Mouse (Mus musculus) duodenum, adult 2 months (tissue): ENCODE measurements around the gene Olfr1255. TPM values are rescaled to one million over a fixed set of nuclear protein-coding genes. Genes with fewer than 3 reads are reported as not detected.

ENCODE experiments used
- polyA plus RNA-seq: library from polyadenylated mRNA; depleted of rRNA; stranded (reverse); fragments of >200 nt; gene quantifications from 2 replicates; pipeline ENCODE4 v1.2.3, GENCODE M21; 2012; ENCODE audit warnings: low replicate concordance; rRNA removed

The Olfr1255 gene
- not detected in 2 replicates for polyA plus RNA-seq

DNA sequence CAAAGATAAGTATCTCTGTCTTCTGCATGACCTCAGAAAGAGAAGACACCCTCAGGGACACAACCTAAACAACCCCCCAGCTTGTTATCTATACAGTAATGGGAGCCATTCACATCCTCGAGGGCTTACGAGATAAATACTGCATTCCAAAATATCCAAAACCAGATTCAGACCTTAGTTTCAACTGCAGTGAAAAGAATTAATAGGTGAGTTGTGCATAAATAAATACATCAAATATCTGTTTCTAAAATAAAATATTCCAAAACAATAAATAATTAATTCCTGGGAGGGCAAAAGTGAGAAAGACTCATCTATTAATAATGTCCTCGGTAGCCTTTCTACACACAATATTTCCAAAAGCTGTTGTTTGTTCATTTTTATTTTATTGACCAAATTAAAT lies at the start of gene Olfr1255:
Olfr1255 (plus strand) TSS at position 301 of the 400 bp plus-strand sequence.

GRCm38 (mm10) chr2:89793519-89793918 lies 18.3 kb upstream of the Olfr1255 start, which contains the start of gene Olfr1254:
Gene Olfr1254 (minus strand): TSS chr2:89793619.

GRCm38 (mm10) chr2:89841455-89841854 lies 29.6 kb downstream of the Olfr1255 start, which contains the start of gene Olfr1256:
Gene Olfr1256 (minus strand): TSS chr2:89841555.

DNA sequence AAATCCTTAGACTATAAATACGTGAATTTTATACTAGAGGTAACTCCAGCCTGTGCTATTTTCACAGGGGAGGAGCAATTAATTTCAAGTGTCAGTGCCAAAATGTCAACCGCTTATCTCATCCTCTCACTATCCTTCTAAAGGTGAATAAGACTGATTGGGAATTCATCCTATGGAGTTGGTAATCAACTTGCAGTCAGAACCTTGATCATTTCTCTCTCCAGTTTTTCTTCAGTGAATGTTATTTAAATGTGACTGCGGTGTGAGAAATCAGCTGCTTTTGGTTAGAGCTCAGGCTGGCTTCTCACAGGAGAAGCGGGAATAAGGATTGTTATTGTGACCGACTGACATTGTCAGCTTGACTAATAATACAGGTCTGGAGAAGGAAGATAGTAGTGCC lies 36.3 kb downstream of the Olfr1255 start, which contains the start of gene Olfr48:
Olfr48 (minus strand) TSS at position 101 of the 400 bp plus-strand sequence.

Other genes starting within 250 kb of the Olfr1255 start
- not detected in 2 replicates for gene Olfr1245, start 233.6 kb upstream of the Olfr1255 start, polyA plus RNA-seq
- gene Olfr1246, start 218.9 kb upstream of the Olfr1255 start, polyA plus RNA-seq = not detected in 2 replicates
- not detected in 2 replicates for gene Olfr1247, start 197.9 kb upstream of the Olfr1255 start, polyA plus RNA-seq
- gene Olfr1248, start 193.8 kb upstream of the Olfr1255 start, polyA plus RNA-seq = not detected in 2 replicates
- not detected in 2 replicates for gene Olfr1249, start 177.1 kb upstream of the Olfr1255 start, polyA plus RNA-seq
- not detected in 2 replicates for gene Olfr1250, start 150.6 kb upstream of the Olfr1255 start, polyA plus RNA-seq
- gene Olfr1251, start 140.1 kb upstream of the Olfr1255 start, polyA plus RNA-seq = not detected in 2 replicates
- not detected in 2 replicates for gene Olfr1252, start 87.0 kb upstream of the Olfr1255 start, polyA plus RNA-seq
- not detected in 2 replicates for gene Olfr1253, start 55.0 kb upstream of the Olfr1255 start, polyA plus RNA-seq
- gene Olfr1254, start 18.4 kb upstream of the Olfr1255 start, polyA plus RNA-seq = not detected in 2 replicates
- not detected in 2 replicates for gene Olfr1256, start 29.5 kb downstream of the Olfr1255 start, polyA plus RNA-seq
- not detected in 2 replicates for gene Olfr48, start 36.2 kb downstream of the Olfr1255 start, polyA plus RNA-seq
- gene Olfr1257, start 66.4 kb downstream of the Olfr1255 start, polyA plus RNA-seq = not detected in 2 replicates
- not detected in 2 replicates for gene Olfr1258, start 115.3 kb downstream of the Olfr1255 start, polyA plus RNA-seq
- not detected in 2 replicates for gene Olfr1259, start 136.6 kb downstream of the Olfr1255 start, polyA plus RNA-seq
- gene Olfr1260, start 162.3 kb downstream of the Olfr1255 start, polyA plus RNA-seq = not detected in 2 replicates
- gene Olfr1261, start 179.2 kb downstream of the Olfr1255 start, polyA plus RNA-seq = not detected in 2 replicates
- gene Olfr1262, start 188.1 kb downstream of the Olfr1255 start, polyA plus RNA-seq = not detected in 2 replicates
- not detected in 2 replicates for gene Olfr1263, start 200.1 kb downstream of the Olfr1255 start, polyA plus RNA-seq
- gene Olfr1264, start 213.5 kb downstream of the Olfr1255 start, polyA plus RNA-seq = not detected in 2 replicates
- gene Olfr1265, start 223.3 kb downstream of the Olfr1255 start, polyA plus RNA-seq = not detected in 2 replicates